Comparison of ENCODE assay signal across 8 mouse cellular contexts in genomic region chr4:126201514-126202302, GRCm38 (mm10). TPM values are rescaled to one million over a fixed set of nuclear protein-coding genes. Genes with fewer than 3 reads are reported as not detected.
DNase-seq lines count a peak whose midpoint lies in the region; ATAC-seq lines count a peak whose summit lies in the region.

No protein-coding gene starts in this region.

- 0 out of 2 replicates have a peak, but pooled peaks cover 4% of the 10 kb centered on the region for H3K36me3 ChIP-seq in embryonic facial prominence, embryonic 15.5 days
- 0 out of 2 replicates have a peak, but pooled peaks cover 3% of the 10 kb centered on the region for H3K36me3 ChIP-seq in stomach, embryonic 14.5 days (ENCODE audit: control insufficient read depth, insufficient read depth, low read length)

- no peak for ATAC-seq in embryonic facial prominence, embryonic 15.5 days (ENCODE audit: insufficient number of reproducible peaks, low FRiP score, low TSS enrichment, low read depth)
- ATAC-seq in hematopoietic stem cell, adult 5-6 weeks (replicated peaks in 1 of 2; ENCODE audit: insufficient read depth in 1 of 2, low FRiP score in 2 of 2, low TSS enrichment in 1 of 2, low read depth in 1 of 2, poor library complexity in 2 of 2, severe bottlenecking in 2 of 2): peak; percentile 1 to 38; a peak in 2 of 4 replicates
- peak; percentile 51 for ATAC-seq in megakaryocyte-erythroid progenitor cell, adult 5-6 weeks (replicated peaks; ENCODE audit: low FRiP score, low TSS enrichment, poor library complexity, severe bottlenecking)
- ATAC-seq in stomach, embryonic 14.5 days (ENCODE audit: insufficient number of reproducible peaks, insufficient read depth, low FRiP score, low read depth): no peak

- no peaks in the 10 kb centered on the region for H3K27me3 ChIP-seq in embryonic facial prominence, embryonic 15.5 days
- no peaks in the 10 kb centered on the region for H3K27me3 ChIP-seq in stomach, embryonic 14.5 days (ENCODE audit: control insufficient read depth, insufficient read depth, low read length)

- H3K9me3 ChIP-seq in embryonic facial prominence, embryonic 15.5 days (replicated peaks): no peaks in the 10 kb centered on the region
- H3K9me3 ChIP-seq in stomach, embryonic 14.5 days (ENCODE audit: control insufficient read depth, low read depth, low read length): no peaks in the 10 kb centered on the region

- H3K4me2 ChIP-seq in embryonic facial prominence, embryonic 15.5 days (replicated peaks): peak overlapping the region; percentile 58
- peak overlapping the region; percentile 79 for H3K4me2 ChIP-seq in stomach, embryonic 14.5 days (replicated peaks; ENCODE audit: low read depth, low read length)

- H3K27ac ChIP-seq in embryonic facial prominence, embryonic 15.5 days (replicated peaks): peak overlapping the region; percentile 98
- peak overlapping the region; percentile 99 for H3K27ac ChIP-seq in stomach, embryonic 14.5 days (ENCODE audit: low read length)

- H3K4me1 ChIP-seq in embryonic facial prominence, embryonic 15.5 days: peaks cover 45% of the 10 kb centered on the region
- H3K4me1 ChIP-seq in stomach, embryonic 14.5 days (ENCODE audit: control insufficient read depth, insufficient read depth, low read length): peaks cover 26% of the 10 kb centered on the region

- H3K4me3 ChIP-seq in embryonic facial prominence, embryonic 15.5 days (replicated peaks): peak overlapping the region; percentile 76
- peak overlapping the region; percentile 62 for H3K4me3 ChIP-seq in stomach, embryonic 14.5 days (ENCODE audit: low read depth, low read length)

- DNase-seq in adrenal gland, adult (ENCODE audit: inconsistent age in 2 of 2, low spot score in 1 of 2): peak; percentile 55 to 87
- no peak for DNase-seq in adrenal gland, adult 8-10 months
- peak; percentile 78 for DNase-seq in NIH3T3 (ENCODE audit: low read depth)
- DNase-seq in layer of hippocampus, postnatal 36 days: peak; percentile 14 to 23

- H3K9ac ChIP-seq in embryonic facial prominence, embryonic 15.5 days: peak overlapping the region; percentile 83
- peak overlapping the region; percentile 74 for H3K9ac ChIP-seq in stomach, embryonic 14.5 days (replicated peaks; ENCODE audit: low read depth, low read length)

- WGBS in embryonic facial prominence, embryonic 15.5 days: under 1% methylated on average over 28 of the region's 28 CpGs
- under 1% methylated on average over 28 of the region's 28 CpGs for WGBS in stomach, embryonic 14.5 days

RNA-seq across cellular contexts. Expression of gene Thrap3, which starts 0.9 kb away (rescaled TPM):
- 100 to 1,000 TPM; 203 to 250 (median 221) TPM for total RNA-seq in adrenal gland, adult 8-10 months (2022)
- polyA plus RNA-seq in embryonic facial prominence, embryonic 15.5 days (2015; fragmentation: Nextera tagmentation; extraction: Ambion mirVana): 191 and 208 TPM in 2 replicates
- 447 and 515 TPM in 2 replicates for total RNA-seq in hematopoietic stem cell, adult 5-6 weeks (2017)
- total RNA-seq in layer of hippocampus, postnatal 36 days (2021): 100 to 1,000 TPM; 148 to 151 TPM
- 266 and 395 TPM in 2 replicates for total RNA-seq in megakaryocyte-erythroid progenitor cell, adult 5-6 weeks (2014; fragmentation: Nextera tagmentation)
- 471 and 531 TPM in 2 replicates for total RNA-seq in megakaryocyte-erythroid progenitor cell, adult 5-6 weeks (2017)
- polyA plus RNA-seq in stomach, embryonic 14.5 days (2014; fragmentation: Nextera tagmentation; extraction: Ambion mirVana): 258 and 268 TPM in 2 replicates

RNA-seq across cellular contexts. Expression of gene Sh3d21, which starts 38.4 kb away (rescaled TPM):
- 1 to 10 TPM; 2.7 to 5.0 (median 4.3) TPM for total RNA-seq in adrenal gland, adult 8-10 months (2022)
- 15.0 and 16.8 TPM in 2 replicates for polyA plus RNA-seq in embryonic facial prominence, embryonic 15.5 days (2015; fragmentation: Nextera tagmentation; extraction: Ambion mirVana)
- 0.89 and 2.4 TPM in 2 replicates for total RNA-seq in hematopoietic stem cell, adult 5-6 weeks (2017)
- under 1 TPM; 0.80 to 0.86 TPM for total RNA-seq in layer of hippocampus, postnatal 36 days (2021)
- 0.72 TPM in 1 of 2 replicates, not detected in the other for total RNA-seq in megakaryocyte-erythroid progenitor cell, adult 5-6 weeks (2014; fragmentation: Nextera tagmentation)
- 1.1 TPM in 1 of 2 replicates, not detected in the other for total RNA-seq in megakaryocyte-erythroid progenitor cell, adult 5-6 weeks (2017)
- 7.4 and 8.7 TPM in 2 replicates for polyA plus RNA-seq in stomach, embryonic 14.5 days (2014; fragmentation: Nextera tagmentation; extraction: Ambion mirVana)

RNA-seq across cellular contexts. Expression of gene Eva1b, which starts 54.2 kb away (rescaled TPM):
- total RNA-seq in adrenal gland, adult 8-10 months (2022): 10 to 100 TPM; 21.1 to 32.2 (median 27.0) TPM
- polyA plus RNA-seq in embryonic facial prominence, embryonic 15.5 days (2015; fragmentation: Nextera tagmentation; extraction: Ambion mirVana): 84.3 and 94.6 TPM in 2 replicates
- 1.7 and 3.3 TPM in 2 replicates for total RNA-seq in hematopoietic stem cell, adult 5-6 weeks (2017)
- 1 to 10 TPM; 1.6 to 2.1 TPM for total RNA-seq in layer of hippocampus, postnatal 36 days (2021)
- total RNA-seq in megakaryocyte-erythroid progenitor cell, adult 5-6 weeks (2014; fragmentation: Nextera tagmentation): not detected in 2 replicates
- total RNA-seq in megakaryocyte-erythroid progenitor cell, adult 5-6 weeks (2017): 0.91 TPM in 1 of 2 replicates, not detected in the other
- 70.2 and 76.5 TPM in 2 replicates for polyA plus RNA-seq in stomach, embryonic 14.5 days (2014; fragmentation: Nextera tagmentation; extraction: Ambion mirVana)

RNA-seq across cellular contexts. Expression of gene Map7d1, which starts 54.4 kb away (rescaled TPM):
- total RNA-seq in adrenal gland, adult 8-10 months (2022): 10 to 100 TPM; 55.4 to 81.7 (median 66.8) TPM
- 59.9 and 60.4 TPM in 2 replicates for polyA plus RNA-seq in embryonic facial prominence, embryonic 15.5 days (2015; fragmentation: Nextera tagmentation; extraction: Ambion mirVana)
- 28.5 and 40.6 TPM in 2 replicates for total RNA-seq in hematopoietic stem cell, adult 5-6 weeks (2017)
- total RNA-seq in layer of hippocampus, postnatal 36 days (2021): 100 to 1,000 TPM; 245 to 249 TPM
- 6.4 and 8.0 TPM in 2 replicates for total RNA-seq in megakaryocyte-erythroid progenitor cell, adult 5-6 weeks (2014; fragmentation: Nextera tagmentation)
- total RNA-seq in megakaryocyte-erythroid progenitor cell, adult 5-6 weeks (2017): 13.2 and 14.5 TPM in 2 replicates
- 37.2 and 38.7 TPM in 2 replicates for polyA plus RNA-seq in stomach, embryonic 14.5 days (2014; fragmentation: Nextera tagmentation; extraction: Ambion mirVana)

Comparison
In these comparisons a context has a peak if more than half of its experiments do, and no peak if none do; other contexts are left out.
1. ATAC-seq: peak in hematopoietic stem cell, adult 5-6 weeks (2 of 2) and megakaryocyte-erythroid progenitor cell, adult 5-6 weeks (single experiment); none in embryonic facial prominence, embryonic 15.5 days (single experiment) and stomach, embryonic 14.5 days (single experiment).